Mouse (Mus musculus): ENCODE measurements at regions not wholly inside any gene's neighbourhood (a gene's known extent, or its start where the extent isn't known, plus 50 kb on each side); places are given as distances from the start of the nearest gene placed in this dataset.

GRCm38 (mm10) chr16:93417831-93418230, 186.0 kb downstream of the Setd4 start:
- no peak for TF ChIP-seq POLR2A (IDR thresholded peaks at IDR 0.05; ENCODE audit: low read depth, low read length)
- no peak for TF ChIP-seq CTCF (IDR thresholded peaks at IDR 0.05; ENCODE audit: borderline replicate concordance, insufficient read depth, low read length)

Measured in embryonic fibroblast, embryonic 13.5 days (primary cell).